Mouse (Mus musculus) kidney, embryonic 16.5 days (tissue): ENCODE results near the gene Mgmt. TPM values are rescaled to one million over a fixed set of nuclear protein-coding genes. Genes with fewer than 3 reads are reported as not detected.

Experiments
- ATAC-seq: fragments of 200-750 bp; cut with Nextera tagmentation; 2 replicates; pipeline ENCODE4 v1.8.0; 2017; ENCODE audit warnings: moderate TSS enrichment; ENCODE audit not compliant: low FRiP score, low TSS enrichment
- H3K27ac ChIP-seq: fragments of 300-500 bp; sonication (generic); 2 replicates; pipeline ENCODE4 v1.5.1; 2014; ENCODE audit warnings: low read length
- H3K27me3 ChIP-seq: fragments of 300-500 bp; sonication (generic); 2 replicates; pipeline ENCODE4 v1.6.1; 2014; ENCODE audit warnings: low read length, control low read depth, mixed read lengths; ENCODE audit not compliant: insufficient read depth
- H3K36me3 ChIP-seq: fragments of 300-500 bp; sonication (generic); 2 replicates; pipeline ENCODE4 v1.6.1; 2014; ENCODE audit warnings: low read length, control low read depth, mixed read lengths; ENCODE audit not compliant: insufficient read depth
- H3K4me1 ChIP-seq: fragments of 300-500 bp; sonication (generic); 2 replicates; pipeline ENCODE4 v1.6.1; 2014; ENCODE audit warnings: low read length, control low read depth, mixed read lengths; ENCODE audit not compliant: insufficient read depth
- H3K4me2 ChIP-seq: fragments of 300-500 bp; sonication (generic); replicated peaks from 2 replicates; pipeline ENCODE4 v1.6.1; 2014; ENCODE audit warnings: low read depth, low read length
- H3K4me3 ChIP-seq: fragments of 300-500 bp; sonication (generic); 2 replicates; pipeline ENCODE4 v1.5.1; 2014; ENCODE audit warnings: mild to moderate bottlenecking, low read length
- H3K9ac ChIP-seq: fragments of 300-500 bp; sonication (generic); replicated peaks from 2 replicates; pipeline ENCODE4 v1.6.1; 2014; ENCODE audit warnings: low read length
- H3K9me3 ChIP-seq: fragments of 300-500 bp; sonication (generic); 2 replicates; pipeline ENCODE4 v1.6.1; 2016; ENCODE audit warnings: low read length, control low read depth
- WGBS: fragments of 180-500 bp; shearing (Covaris S2); extraction: QIAGEN DNeasy Blood & Tissue Kit; methylation state at CpG from one replicate; pipeline ENCODE4 v1.1.7; 2014; 5-methylcytosine and 5-hydroxymethylcytosine counted together
- polyA plus RNA-seq: library from polyadenylated mRNA; unstranded; fragments of >200 nt; fragmentation: Nextera tagmentation; extraction: Ambion mirVana; gene quantifications from 2 replicates; pipeline ENCODE4 v1.2.1, GENCODE M21; 2015

Gene Mgmt
- polyA plus RNA-seq, 1 experiment from 2014 or later = 6.6 TPM

DNA sequence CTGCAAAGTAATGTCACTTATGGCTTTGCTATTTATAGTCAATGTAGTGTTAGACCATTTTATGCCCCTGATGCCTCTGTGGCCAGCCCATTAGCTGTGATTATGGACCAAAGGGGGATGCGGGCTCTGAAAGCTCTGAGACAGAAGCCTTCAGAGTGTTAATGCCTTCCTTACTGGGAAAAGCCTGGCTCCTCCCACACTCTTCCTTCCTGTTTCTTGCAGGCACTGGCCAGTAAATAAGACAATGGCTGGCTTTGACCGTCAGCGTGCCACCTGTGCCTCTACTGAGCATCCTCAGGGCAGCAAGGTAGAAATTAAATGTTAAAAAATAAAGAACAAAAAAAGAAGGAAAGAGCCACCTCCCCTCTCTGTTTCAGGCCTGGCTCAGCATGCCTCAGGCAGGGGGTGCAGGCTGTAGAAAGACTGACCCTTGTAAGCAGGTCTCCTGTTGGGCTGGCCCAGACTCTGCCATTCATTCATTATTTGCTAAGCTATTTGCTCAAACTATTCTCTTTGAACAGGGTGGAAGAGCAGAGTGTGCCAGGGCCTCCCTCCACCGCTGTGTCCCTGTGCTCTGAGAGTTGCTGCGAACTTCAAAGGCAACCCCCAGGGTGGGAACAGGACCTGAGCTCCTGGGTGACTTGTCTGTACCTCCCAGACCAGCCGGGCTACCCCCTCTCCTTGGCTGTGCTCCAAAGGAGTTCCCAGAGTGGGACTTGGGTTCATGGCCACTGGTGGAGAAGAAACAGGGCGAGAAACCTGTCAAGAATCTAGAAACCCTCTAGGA lies 29.5 kb upstream of the Mgmt start:
- Histone ChIP-seq H3K4me2 (no peak overlapping the region), H3K4me1 (no peaks in the 10 kb centered on the region), H3K9ac (no peak overlapping the region), H3K36me3 (no peaks in the 10 kb centered on the region), H3K27me3 (no peaks in the 10 kb centered on the region; the same call in none of the 2 replicates), H3K4me3 (no peak overlapping the region), H3K9me3 (no peaks in the 10 kb centered on the region), H3K27ac (no peak overlapping the region)
- no peak for ATAC-seq
- WGBS = 31% methylated on average over 7 of the region's 7 CpGs

DNA sequence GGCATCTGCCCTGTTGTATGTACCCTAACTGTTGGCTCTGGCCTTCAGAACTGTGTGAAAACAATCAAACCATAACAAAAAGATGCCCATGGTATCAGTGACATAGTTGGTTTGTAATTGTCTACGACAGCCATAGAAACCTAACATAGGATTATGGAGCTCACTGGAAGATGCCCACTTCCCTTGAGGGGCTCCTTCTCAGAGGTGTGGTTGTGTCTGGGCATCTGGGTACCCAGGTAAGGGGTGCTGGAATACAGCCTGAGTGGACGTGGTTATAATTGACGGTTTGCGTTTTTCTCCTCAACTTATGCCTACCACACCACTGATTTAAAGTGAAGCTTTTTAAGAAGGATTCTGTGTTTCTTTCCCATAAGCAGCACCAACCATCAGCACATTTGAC lies 28.5 kb upstream of the Mgmt start:
- no peak overlapping the region for H3K27ac ChIP-seq

DNA sequence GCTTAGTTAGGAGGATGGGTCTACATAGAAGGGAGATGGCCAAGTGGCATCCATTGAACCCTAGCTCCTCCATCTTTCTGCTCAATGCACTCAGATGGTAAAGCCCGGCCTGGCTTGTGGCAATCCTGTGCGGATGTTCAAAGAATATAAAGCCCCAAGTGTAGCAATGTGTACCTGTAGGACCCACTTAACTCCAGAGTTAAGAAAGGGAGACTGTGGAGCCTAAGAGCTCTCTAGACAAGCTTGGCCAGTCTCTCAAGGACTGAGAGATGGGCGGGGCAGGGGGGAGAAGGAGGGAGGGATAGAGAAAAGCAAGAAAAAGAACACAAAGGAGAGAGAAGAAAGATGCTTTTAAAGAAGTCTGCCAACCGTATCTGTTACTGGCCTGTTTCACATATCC lies 27.9 kb upstream of the Mgmt start:
- no peak overlapping the region for H3K4me3 ChIP-seq
- no peaks in the 10 kb centered on the region for H3K4me1 ChIP-seq
- no peak overlapping the region for H3K27ac ChIP-seq
- no peak overlapping the region for H3K9ac ChIP-seq
- no peaks in the 10 kb centered on the region for H3K9me3 ChIP-seq
- H3K4me2 ChIP-seq = no peak overlapping the region
- ATAC-seq = no peak
- H3K36me3 ChIP-seq = no peaks in the 10 kb centered on the region
- WGBS = 87% methylated on average over 4 of the region's 4 CpGs
- H3K27me3 ChIP-seq = no peaks in the 10 kb centered on the region; the same call in none of the 2 replicates

More for the DNA sequence above, 28.5 kb upstream of the Mgmt start:
- Histone ChIP-seq H3K9me3 (no peaks in the 10 kb centered on the region), H3K9ac (no peak overlapping the region), H3K4me1 (no peaks in the 10 kb centered on the region), H3K36me3 (no peaks in the 10 kb centered on the region), H3K4me3 (no peak overlapping the region), H3K27me3 (no peaks in the 10 kb centered on the region; the same call in none of the 2 replicates), H3K4me2 (no peak overlapping the region)
- 91% methylated on average over 4 of the region's 4 CpGs for WGBS
- no peak for ATAC-seq

DNA sequence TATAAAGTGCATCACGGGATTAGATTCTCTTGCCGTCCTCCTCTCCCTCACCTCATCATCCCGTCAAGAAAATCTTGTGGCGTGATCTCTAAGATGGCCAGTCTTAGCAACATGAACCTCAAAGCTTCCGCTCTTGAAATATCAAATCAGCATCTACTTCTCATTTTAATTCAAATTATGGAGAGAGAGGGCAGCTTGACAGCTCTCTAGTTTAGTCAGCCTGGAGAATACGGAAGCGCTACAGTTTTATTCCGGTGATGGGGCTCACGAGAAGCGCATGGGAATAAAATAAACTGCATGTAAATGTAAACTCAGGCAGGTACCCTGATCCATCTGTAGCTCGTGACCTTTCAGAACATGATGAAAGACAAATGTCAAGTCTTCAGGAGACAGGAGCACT lies 22.9 kb upstream of the Mgmt start:
- H3K27ac ChIP-seq = no peak overlapping the region
- H3K4me2 ChIP-seq = no peak overlapping the region
- no peak overlapping the region for H3K9ac ChIP-seq
- no peak overlapping the region for H3K4me3 ChIP-seq
- H3K9me3 ChIP-seq = no peaks in the 10 kb centered on the region
- ATAC-seq = no peak
- H3K4me1 ChIP-seq = no peaks in the 10 kb centered on the region
- WGBS = 80% methylated on average over 11 of the region's 11 CpGs
- no peaks in the 10 kb centered on the region; the same call in 1 of the 2 replicates for H3K27me3 ChIP-seq
- H3K36me3 ChIP-seq = no peaks in the 10 kb centered on the region

DNA sequence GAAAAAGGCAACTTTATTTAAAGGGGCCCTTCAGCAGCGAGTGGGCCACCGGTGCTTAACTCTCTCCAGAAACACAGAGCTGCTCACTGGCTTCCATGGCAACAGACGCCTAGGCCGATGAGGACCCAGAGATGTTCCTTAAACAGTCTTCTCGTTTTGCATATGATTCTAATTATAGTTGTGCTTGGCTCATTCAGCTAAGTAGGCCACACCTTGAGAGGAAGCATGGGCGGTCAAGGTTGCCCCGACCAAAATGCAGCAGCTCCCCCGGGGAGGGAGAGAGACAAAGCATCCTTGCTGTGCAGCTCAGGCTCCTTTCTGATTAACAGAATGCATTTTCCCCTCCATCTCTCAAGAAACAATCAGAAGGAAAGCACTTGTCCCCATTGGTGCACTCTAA lies 22.4 kb upstream of the Mgmt start:
- H3K36me3 ChIP-seq = no peaks in the 10 kb centered on the region
- no peaks in the 10 kb centered on the region for H3K9me3 ChIP-seq
- H3K27me3 ChIP-seq = no peaks in the 10 kb centered on the region
- WGBS = 26% methylated on average over 8 of the region's 8 CpGs
- no peak overlapping the region for H3K4me2 ChIP-seq
- H3K4me1 ChIP-seq = no peaks in the 10 kb centered on the region
- no peak overlapping the region for H3K4me3 ChIP-seq
- H3K9ac ChIP-seq = no peak overlapping the region
- no peak for ATAC-seq
- H3K27ac ChIP-seq = no peak overlapping the region

DNA sequence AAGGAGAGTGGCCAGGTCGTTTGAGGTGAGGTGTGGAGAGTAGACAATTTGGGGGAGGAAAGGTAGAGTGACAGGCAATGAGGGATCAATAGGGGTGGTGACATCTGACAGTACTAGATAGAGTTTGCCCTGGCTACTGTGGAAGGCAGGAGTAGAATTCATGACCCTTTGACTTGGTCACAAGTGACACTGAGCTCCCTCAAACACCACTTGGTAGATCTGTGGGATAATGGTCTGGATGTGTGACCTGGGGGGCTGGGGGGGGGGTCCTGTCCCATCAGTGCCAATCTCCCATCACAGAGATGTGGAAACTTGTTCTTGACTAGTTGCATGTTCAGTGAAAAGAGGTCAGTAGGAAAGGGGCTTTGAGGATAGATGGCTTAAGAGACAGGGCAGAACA lies 20.0 kb upstream of the Mgmt start:
- Histone ChIP-seq H3K27ac (no peak overlapping the region), H3K27me3 (no peaks in the 10 kb centered on the region), H3K4me2 (no peak overlapping the region), H3K4me1 (no peaks in the 10 kb centered on the region), H3K36me3 (no peaks in the 10 kb centered on the region), H3K9ac (no peak overlapping the region), H3K4me3 (no peak overlapping the region), H3K9me3 (no peaks in the 10 kb centered on the region)
- no peak for ATAC-seq
- 57% methylated on average over 1 of the region's 1 CpGs for WGBS

DNA sequence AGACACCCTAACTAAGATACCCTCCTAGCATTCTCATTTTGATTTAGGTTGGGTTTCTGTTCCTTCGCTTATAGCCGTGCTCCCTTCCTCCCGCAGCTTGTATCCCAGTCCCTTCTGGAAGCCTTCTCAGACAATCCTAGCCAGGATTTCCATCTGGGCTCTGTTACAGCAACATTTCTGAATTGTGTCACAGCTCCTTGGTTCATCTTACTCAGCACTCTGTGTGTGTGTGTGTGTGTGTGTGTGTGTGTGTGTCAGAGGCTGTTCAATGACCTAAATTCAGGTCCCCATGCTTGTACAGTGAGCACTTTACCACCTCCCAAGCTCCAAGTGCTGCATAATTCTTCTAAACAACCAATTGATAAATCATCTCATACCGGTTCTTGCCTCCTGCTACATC lies 14.0 kb upstream of the Mgmt start:
- no peak overlapping the region for H3K27ac ChIP-seq
- H3K9ac ChIP-seq = no peak overlapping the region
- no peak overlapping the region for H3K4me3 ChIP-seq
- H3K36me3 ChIP-seq = no peaks in the 10 kb centered on the region
- H3K4me1 ChIP-seq = no peaks in the 10 kb centered on the region
- H3K27me3 ChIP-seq = no peaks in the 10 kb centered on the region
- no peaks in the 10 kb centered on the region for H3K9me3 ChIP-seq
- H3K4me2 ChIP-seq = no peak overlapping the region
- no peak for ATAC-seq
- WGBS = 76% methylated on average over 4 of the region's 4 CpGs

DNA sequence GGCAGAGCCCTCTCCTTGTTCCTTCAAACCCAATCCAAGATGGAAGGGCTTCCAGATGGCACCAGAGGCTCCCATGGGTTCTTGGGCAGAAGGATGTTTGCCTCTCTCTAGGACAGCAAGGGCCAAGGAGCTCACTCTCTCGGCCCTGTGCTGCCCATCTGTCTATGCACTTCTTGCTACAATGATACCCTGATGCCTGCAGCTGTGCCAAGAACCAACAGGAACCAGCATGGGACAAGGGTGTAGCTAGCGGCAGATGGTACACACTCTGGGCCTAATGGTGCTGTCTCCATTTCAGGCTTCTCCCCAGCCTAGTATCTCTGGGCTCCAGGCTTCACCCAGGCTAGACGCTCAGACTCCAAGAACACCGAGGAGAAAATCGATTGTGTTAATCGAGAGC lies 6.3 kb upstream of the Mgmt start:
- H3K9ac ChIP-seq = no peak overlapping the region
- no peaks in the 10 kb centered on the region for H3K36me3 ChIP-seq
- H3K4me2 ChIP-seq = no peak overlapping the region
- H3K4me1 ChIP-seq = no peaks in the 10 kb centered on the region
- no peak overlapping the region for H3K27ac ChIP-seq
- no peaks in the 10 kb centered on the region for H3K27me3 ChIP-seq
- WGBS = 84% methylated on average over 6 of the region's 6 CpGs
- H3K4me3 ChIP-seq = no peak overlapping the region
- H3K9me3 ChIP-seq = no peaks in the 10 kb centered on the region
- no peak for ATAC-seq

DNA sequence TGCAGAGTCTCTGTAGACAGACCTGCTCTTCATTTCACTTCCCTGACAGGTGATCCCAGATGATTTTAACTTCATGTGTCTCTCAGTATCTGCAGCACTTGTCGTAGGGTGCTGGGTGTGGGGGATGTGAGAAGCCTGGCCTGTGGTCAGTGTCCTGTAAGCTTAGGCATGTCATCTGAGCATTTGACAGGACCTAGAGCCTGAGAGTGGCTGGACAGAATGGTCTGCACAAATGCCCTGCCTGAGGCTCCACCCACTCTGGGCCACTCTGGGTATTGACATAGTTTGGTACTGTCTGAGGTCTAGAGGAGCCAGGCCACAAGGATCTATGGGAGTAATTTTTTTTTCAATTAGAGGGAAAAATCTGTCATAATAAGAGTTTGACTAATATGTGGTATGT lies 942 bp downstream of the Mgmt start:
- Histone ChIP-seq H3K4me3 (no peak overlapping the region), H3K9ac (no peak overlapping the region), H3K4me1 (peaks cover 12% of the 10 kb centered on the region), H3K27ac (no peak overlapping the region), H3K27me3 (no peaks in the 10 kb centered on the region), H3K36me3 (no peaks in the 10 kb centered on the region), H3K4me2 (no peak overlapping the region), H3K9me3 (no peaks in the 10 kb centered on the region)
- no peak for ATAC-seq
- WGBS = 100% methylated on average over 1 of the region's 1 CpGs

DNA sequence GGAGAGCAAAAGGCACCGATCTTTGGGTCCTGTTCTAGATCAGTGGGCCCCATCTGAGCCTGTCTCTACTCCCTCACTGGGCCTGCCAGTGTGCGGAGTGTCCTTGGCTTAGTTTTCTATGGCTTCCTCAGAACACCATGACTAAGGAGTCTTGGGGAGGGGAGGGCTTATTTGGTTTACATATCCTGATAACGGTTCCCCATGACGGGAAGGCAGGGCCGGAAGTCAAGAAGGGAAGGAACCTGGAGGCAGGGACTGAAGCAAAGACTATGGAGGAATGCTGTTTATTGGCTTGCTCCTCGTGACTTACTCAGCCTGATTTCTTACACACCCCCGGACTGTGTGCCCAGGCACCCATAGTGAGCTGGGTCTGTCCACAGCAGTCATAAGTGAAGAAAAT lies 1.4 kb downstream of the Mgmt start:
- no peak for ATAC-seq
- Histone ChIP-seq H3K27ac (no peak overlapping the region), H3K9me3 (no peaks in the 10 kb centered on the region), H3K36me3 (no peaks in the 10 kb centered on the region), H3K27me3 (no peaks in the 10 kb centered on the region), H3K4me3 (no peak overlapping the region), H3K4me1 (peaks cover 12% of the 10 kb centered on the region), H3K9ac (no peak overlapping the region), H3K4me2 (no peak overlapping the region)
- 87% methylated on average over 7 of the region's 7 CpGs for WGBS
